Mouse (Mus musculus) frontal cortex, postnatal 36 days (tissue): ENCODE measurements around the gene Lsm12.

Source experiments
- DNase-seq, 2 experiments: peaks; one replicate each; pipeline ENCODE4 v3.0.0; 2022; ENCODE audit warnings: low spot score in 2 of 2

Gene Lsm12

DNA sequence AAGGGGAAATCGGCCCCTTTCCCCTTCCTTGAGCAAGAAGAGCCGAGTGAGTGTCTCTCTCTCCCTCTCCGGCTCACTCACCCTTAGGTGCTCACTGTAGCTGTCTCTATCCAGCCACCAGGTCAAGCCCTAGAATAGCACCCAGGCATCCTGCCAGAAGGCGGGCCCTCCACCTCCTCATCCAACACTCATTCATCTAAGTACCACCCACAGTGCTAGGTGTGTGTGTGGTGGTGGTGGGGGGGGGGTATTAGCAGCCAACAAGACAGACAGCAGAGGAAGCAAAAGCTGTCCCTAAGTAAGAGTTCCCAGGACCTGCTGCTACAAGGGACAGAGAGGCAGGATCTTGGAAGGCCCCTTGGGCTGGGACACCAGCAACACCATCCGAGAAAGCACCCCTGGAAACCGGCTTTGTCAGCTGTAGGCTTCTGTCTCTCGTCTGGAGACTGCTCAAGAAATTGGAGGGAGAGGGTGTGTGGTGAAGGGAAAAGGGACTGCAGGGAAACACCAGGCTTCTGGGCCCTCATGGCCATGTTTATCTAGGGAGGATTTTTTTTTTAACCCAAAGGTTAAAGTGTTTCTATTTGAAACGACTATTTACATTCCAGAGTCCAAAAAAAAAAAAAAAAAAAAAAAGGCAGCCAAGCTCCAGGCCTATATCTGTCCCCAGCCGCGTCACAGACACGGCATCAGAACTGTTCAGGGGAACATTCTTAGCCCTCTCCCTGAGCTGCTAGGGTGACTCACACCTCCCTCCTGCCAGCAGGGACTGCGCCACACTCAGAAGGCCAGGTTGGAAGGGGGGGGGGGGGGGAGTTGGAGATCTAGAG, 31.2 kb upstream of the Lsm12 start:
- peak in 1 of 2 experiments; percentile 44 for DNase-seq

DNA sequence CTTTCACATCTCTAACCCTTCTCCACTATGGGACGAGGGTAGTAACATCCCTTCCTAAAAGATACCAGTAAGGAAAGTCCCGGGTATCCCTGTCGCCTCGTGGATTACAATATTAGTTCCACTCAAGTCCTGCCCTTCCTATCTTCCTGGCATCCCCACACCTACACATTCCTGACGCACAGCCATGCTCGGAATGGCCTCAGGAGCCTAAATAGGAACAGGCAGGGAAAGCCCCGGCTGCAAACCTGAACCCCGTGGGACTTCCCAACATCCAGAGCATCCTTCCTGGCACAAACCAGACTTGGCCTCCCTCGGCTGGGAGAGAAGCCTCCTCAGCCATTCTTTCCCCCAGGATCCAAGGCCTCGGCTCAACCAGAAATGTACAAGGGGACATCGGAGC, 30.4 kb upstream of the Lsm12 start:
- DNase-seq, result no peak

GRCm38 (mm10) chr11:102214430-102215156, 29.5 kb upstream of the Lsm12 start:
- DNase-seq, result no peak

GRCm38 (mm10) chr11:102211936-102212341, 26.8 kb upstream of the Lsm12 start:
- DNase-seq, result no peak

DNA sequence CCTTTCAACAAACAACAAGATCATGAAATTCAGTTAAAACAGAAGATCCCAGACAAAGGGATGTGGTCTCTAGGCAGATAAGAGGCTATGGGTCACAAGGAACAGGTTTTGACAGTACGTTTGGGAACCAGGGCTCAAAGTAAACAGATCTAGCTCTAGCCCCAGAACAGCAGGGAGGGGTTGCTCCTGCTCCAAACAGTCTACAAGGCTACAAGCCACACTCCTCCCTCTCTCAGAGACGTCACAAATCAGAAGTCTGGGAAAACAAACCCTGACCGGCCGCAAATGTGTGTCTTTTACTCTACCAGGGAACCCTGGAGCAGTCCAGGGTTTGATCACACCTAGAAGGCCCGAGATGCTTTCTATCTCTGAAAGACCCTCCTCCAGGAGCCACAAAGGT, 25.9 kb upstream of the Lsm12 start:
- no peak for DNase-seq

- DNase-seq, result no peak
Measured at GRCm38 (mm10) chr11:102210185-102210584, 25.1 kb upstream of the Lsm12 start.

DNA sequence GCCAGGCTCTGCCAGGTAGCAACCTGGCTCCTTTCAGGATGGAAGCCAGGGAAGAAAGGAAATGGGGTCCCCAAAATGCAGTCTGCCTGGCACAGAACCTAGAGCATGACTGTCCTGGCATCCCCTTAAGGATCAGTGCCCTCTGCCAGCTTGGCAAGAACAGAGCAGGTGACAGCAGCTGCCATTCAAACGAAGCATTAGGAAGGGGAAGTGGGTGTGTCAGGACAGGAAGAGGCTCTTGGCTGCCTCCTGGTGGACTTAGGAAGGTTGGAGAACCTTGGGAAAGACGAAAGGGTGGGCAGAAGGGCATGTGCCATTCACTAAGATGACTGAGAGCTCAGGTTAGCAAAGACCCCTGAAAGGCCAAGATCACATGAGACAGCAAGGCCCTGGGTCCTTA, 24.6 kb upstream of the Lsm12 start:
- DNase-seq, result no peak

DNA sequence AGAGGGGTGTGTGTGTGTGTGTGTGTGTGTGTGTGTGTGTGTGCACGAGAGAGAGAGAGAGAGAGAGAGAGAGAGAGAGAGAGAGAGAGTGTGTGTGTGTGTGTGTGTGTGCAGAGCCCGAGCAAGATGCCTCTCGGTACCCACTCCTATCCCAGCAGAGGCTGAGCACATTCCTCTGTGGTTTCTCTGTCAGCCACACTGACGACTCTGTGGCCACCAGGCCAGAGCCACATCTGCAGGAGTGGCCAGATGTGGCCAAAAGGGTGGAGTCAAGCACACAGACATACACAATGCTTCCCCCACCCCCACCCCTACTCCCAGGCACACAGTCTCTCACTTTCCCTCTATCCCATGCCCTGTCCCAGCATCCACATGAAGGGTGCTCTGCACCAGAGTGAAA, 23.8 kb upstream of the Lsm12 start:
- no peak for DNase-seq

DNA sequence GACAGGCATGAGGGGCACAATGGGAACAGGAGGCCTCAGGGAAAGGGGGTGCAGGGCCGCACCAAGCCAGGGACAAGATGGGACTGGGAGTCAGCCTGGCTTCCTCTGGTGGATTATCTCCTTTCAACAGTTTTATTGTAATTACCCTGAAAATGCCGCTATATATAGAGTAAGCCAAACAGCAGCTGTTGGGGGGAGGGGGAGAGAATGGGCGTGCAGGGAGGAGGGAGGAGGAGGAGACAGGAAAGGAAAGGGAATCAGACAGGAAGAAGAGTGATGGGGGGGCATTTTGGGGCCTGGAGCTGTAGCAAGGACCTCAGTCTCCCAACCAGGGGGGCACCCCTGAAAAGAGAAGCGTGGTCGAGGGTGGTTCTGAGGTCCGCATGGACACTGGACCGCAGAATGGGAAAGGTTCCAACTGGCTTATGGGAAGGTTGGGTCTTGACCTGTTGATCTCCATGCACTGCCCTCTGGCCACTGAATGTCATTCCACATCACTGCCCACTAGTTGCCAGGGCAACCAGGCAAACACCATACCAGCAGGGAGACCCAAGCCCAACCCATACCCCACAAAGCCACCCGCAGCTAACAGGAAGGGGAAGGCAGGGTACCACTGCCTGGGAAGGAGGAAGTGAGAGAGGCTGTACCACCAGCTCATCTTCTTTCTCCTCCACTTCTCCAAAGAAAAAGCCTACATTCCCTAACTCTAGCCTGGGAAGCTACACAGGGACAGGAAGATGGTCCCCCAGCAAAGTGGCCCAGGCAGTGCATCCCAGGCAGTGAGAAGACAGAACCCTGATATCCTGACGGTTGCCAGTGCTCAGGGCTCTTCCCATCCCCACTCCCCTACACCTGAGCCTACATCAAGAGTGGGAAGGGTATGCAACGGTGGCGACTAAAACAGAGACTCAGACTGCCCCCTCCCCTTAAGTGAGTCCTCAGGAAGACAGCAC, 23.0 kb upstream of the Lsm12 start:
- peak in 1 of 2 experiments; percentile 43 for DNase-seq

GRCm38 (mm10) chr11:102206481-102206880, 21.4 kb upstream of the Lsm12 start:
- no peak for DNase-seq

DNA sequence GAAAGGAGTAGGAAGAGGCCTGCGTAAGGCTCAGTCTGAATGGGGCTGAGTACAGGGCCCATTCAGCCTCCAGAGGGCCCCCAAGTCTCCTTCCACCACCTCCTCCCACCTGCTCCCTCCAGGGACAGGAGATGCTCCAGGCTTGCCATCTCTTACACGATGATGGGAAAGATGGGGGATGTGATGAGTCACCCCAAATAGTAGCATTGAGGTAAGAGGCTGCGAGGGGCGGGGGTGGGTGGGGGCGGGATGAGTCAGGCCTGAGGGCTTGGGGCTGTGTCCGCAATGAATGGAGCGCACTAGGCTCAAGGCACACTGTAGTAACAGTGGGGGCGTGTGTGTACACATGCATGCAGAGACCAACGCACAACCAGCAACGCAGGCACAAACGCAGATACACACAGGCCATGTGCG, 16.3 kb upstream of the Lsm12 start:
- peak in 1 of 2 experiments; percentile 61 for DNase-seq

- no peak for DNase-seq
Measured at GRCm38 (mm10) chr11:102199856-102200255, 14.8 kb upstream of the Lsm12 start.

DNA sequence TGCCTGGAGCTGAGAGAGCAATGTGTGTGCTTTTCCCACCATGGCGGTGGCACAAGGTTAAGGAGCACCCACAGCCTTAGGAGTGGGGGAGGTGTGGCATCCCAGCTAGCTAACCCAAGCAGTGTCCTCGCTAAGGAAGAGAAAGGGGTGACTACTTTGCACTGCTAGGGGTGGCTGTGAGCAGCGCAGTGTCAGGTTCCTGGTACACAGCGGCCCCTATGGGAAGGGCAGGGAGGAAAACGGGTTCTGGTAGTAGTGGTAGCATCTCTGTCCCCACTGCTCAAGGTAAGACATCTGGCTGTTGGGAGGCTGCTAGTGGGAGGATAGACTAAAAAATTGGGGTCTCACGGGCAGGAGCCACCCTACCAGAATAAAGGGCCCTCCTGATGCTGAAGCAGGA, 13.1 kb upstream of the Lsm12 start:
- DNase-seq, result no peak

DNA sequence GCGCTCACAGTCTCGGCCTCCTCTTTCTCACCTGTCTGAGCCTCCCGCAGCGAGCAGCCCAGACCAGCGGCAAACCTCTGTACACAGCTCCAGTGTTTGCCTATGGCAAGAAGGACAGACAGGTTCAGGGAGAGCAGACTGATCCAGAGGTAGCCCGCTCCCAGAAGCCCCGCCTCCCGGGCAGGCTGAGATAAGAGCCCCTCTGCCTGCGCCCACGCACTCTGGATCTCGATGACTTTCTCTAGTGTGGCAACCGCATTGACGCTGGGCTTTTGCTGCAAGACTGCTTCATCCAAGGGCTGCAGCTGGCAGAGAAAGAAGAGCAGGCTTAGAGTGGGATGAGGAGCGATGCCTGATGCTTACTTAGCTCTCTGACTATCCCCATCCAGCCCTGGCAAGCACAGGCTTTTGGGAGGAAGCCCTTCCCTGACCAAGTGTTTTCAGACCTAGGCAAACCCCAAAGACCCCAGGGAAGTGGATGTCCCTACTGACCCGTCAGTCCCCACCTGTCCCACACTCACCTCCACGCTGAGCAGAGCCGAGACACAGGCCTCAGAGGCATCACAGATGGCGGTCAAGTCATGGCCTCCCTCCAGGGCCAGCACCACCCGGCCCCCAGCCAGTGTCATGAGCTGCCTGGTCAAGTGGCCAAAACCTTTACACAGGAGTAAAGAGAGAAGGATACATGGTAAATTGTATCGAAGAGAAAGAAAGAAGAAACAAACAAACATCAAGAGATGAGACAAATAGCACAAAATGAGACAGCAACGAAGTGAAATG, 11.1 kb upstream of the Lsm12 start:
- DNase-seq, result peak in 1 of 2 experiments; percentile 53

DNA sequence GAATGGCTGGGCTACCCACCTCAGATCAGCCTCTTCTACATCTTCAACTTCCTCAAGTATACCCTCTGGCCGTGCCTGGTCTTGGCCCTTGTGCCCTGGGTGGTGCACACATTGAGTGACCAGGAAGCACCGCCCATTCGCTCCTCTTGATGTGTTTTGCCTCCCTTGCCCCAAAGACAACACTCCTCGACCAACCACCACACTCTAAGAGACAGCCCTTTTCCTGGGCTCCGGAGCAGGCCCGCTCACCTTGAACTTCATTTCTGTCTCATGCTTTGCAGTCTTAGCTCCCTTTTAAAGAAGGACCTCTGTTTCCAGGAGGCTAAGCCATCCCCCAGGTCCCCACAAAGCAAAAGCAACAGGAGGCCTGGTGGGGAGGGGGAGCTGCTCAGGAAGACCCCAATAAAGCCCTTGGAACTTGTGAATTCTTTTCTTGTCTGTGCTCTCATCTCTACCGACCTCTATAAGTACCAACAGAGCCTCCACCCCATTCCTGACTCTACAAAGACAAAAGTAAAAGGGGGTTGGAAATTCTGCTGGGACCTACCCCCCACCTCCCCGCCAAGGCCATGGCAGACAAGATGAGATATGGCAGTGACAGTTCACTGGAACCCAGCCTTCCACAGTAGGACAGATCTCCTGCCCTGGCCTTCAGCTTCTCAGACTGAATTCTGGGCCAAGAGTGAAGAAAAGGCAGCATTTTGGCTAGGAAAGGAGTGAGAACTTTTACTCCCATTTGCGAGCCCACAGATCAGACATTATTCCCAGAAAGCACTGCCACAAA, 8.8 kb upstream of the Lsm12 start:
- no peak for DNase-seq

DNA sequence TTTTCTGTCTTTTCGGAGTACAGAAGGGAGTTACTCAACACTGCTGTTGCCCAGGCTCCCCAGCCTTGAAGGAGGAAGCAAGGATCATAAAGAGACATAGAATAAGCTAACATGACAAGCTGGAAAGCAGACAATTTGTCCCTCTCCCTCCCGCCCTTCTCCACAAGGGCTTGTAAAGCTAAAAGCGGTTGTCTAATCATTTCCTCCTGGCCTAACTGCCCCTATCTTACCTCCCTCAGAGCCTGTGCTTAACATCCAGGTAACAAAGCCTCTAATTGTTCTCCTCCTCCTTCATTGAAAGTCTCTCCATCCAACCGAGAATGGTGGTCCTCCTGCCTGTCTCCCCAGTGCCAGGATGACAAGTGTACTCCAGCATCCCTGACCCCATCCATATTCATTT, 5.8 kb upstream of the Lsm12 start:
- DNase-seq, result no peak

DNA sequence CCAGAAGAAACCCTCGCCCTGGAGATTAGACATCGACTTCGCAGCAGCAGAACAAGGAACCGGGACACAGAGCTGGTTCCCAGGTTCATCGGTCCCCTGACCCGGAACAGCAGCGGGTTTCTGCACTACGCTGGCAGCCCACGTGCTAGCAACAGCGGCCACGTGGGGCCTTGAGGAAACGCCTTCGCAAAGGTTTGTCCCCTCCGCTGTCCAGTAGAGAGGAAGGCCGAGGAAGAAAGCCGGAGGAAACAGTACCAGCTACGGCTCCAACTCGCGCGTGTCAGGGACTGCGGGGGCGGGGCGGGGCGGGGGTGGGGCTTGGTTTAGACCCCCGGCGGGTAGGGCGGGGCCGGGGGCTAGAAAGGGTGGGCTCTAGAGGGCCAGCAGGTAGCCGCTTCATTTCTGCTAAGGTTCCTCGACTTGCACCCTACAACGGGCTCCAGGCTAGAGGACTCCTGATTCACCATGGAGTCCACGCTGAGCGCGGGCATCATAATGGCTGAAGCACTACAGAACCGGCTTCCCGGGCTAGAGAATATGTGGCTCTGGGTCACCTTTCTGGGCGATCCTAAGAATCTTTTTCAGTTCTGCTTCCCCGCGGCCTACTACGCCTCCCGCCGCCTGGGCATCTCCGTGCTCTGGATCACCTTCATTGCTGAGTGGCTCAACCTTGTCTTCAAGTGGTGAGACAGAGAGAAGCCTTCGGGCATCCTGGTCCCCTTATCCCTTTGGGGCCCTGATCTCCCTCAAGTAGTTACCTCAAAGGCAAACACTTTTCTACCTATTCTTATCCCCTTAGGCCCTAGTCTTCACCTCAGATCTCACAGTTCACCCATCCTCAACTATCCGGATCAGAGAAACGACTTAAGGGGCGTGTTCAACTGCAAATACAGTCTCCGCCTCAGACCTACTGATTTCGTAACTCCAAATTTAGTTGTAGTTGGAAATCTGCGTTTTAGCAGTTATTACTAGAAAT, 4.7 kb upstream of the Lsm12 start, which contains the start of gene G6pc3:
Gene G6pc3 (plus strand): TSS at position 160 of the 976 bp plus-strand sequence.
- peak; percentile 84 to 93 for DNase-seq

- no peak for DNase-seq
Measured at GRCm38 (mm10) chr11:102188980-102189379, 3.9 kb upstream of the Lsm12 start.

GRCm38 (mm10) chr11:102186235-102186634, 1.1 kb upstream of the Lsm12 start:
- no peak for DNase-seq
